Mouse (Mus musculus) stomach, postnatal 0 days (tissue): ENCODE results near the gene Sept9. TPM values are rescaled to one million over a fixed set of nuclear protein-coding genes. Genes with fewer than 3 reads are reported as not detected.

Experiments used
- ATAC-seq: fragments of 200-750 bp; cut with Nextera tagmentation; 2 replicates; pipeline ENCODE4 v1.8.0; 2017; ENCODE audit not compliant: low FRiP score, low TSS enrichment
- DNase-seq: peaks from one replicate; pipeline ENCODE4 v3.0.0-alpha.2; 2016; ENCODE audit warnings: low spot score
- H3K27ac ChIP-seq: fragments of 300-500 bp; sonication (generic); replicated peaks from 2 replicates; pipeline ENCODE4 v1.5.1; 2014; ENCODE audit warnings: mild to moderate bottlenecking, control low read depth
- H3K27me3 ChIP-seq: fragments of 300-500 bp; sonication (generic); 2 replicates; pipeline ENCODE4 v1.6.1; 2014; ENCODE audit warnings: low read length; ENCODE audit not compliant: control insufficient read depth, insufficient read depth
- H3K36me3 ChIP-seq: fragments of 300-500 bp; sonication (generic); 2 replicates; pipeline ENCODE4 v1.6.1; 2014; ENCODE audit warnings: low read length, mixed read lengths; ENCODE audit not compliant: control insufficient read depth, insufficient read depth
- H3K4me1 ChIP-seq: fragments of 300-500 bp; sonication (generic); replicated peaks from 2 replicates; pipeline ENCODE4 v1.6.1; 2014; ENCODE audit warnings: antibody characterized with exemption; ENCODE audit not compliant: control insufficient read depth, insufficient read depth
- H3K4me2 ChIP-seq: fragments of 300-500 bp; sonication (generic); replicated peaks from 2 replicates; pipeline ENCODE4 v1.6.1; 2014; ENCODE audit warnings: low read depth, mild to moderate bottlenecking, control low read depth, moderate library complexity
- H3K4me3 ChIP-seq: fragments of 300-500 bp; sonication (generic); 2 replicates; pipeline ENCODE4 v1.5.1; 2014; ENCODE audit warnings: low read depth, low read length, control low read depth
- H3K9ac ChIP-seq: fragments of 300-500 bp; sonication (generic); 2 replicates; pipeline ENCODE4 v1.6.1; 2014; ENCODE audit warnings: mild to moderate bottlenecking, low read length, control low read depth, mixed read lengths
- H3K9me3 ChIP-seq: fragments of 300-500 bp; sonication (generic); 2 replicates; pipeline ENCODE4 v1.6.1; 2016; ENCODE audit warnings: low read length; ENCODE audit not compliant: control insufficient read depth
- CTCF ChIP-seq: IDR thresholded peaks from 2 replicates; pipeline ENCODE4 v1.5.1; 2016; ENCODE audit warnings: antibody characterized with exemption, low read depth, mild to moderate bottlenecking, moderate library complexity
- EP300 ChIP-seq: optimal IDR thresholded peaks from 2 replicates; pipeline ENCODE3; 2016; ENCODE audit warnings: antibody characterized with exemption
- WGBS: fragments of 180-500 bp; shearing (Covaris S2); extraction: QIAGEN DNeasy Blood & Tissue Kit; methylation state at CpG from one replicate; pipeline ENCODE4 v1.1.7; 2014; 5-methylcytosine and 5-hydroxymethylcytosine counted together
- polyA plus RNA-seq: library from polyadenylated mRNA; unstranded; fragments of >200 nt; fragmentation: Nextera tagmentation; extraction: Ambion mirVana; gene quantifications from 2 replicates; pipeline ENCODE4 v1.2.1, GENCODE M21; 2015

Sept9 gene
- polyA plus RNA-seq, 1 experiment from 2014 or later = 42.9 TPM

DNA sequence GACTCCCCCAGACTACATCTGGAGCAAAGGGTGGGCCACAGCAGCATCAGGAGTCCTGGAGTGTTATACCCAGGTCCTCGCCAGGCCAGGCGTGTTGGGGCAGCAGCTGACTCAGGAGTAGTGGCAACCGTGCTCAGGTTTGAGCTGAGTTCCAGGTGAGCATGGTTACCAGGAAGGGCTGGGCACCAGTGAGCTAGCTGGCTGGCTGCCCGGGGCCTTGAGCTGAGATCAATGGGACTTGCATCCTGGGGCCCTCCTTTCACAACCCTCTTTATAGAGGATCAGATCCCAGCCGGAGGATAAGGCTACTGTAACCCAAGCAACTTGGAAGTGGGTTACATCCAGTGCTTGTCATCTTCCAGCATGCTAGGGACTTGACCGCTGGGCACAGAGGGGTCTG, 5.6 kb downstream of the Sept9 start:
- no peak overlapping the region; the same call in 1 of the 2 replicates for H3K4me2 ChIP-seq
- H3K9ac ChIP-seq = no peak overlapping the region
- H3K4me1 ChIP-seq = no peaks in the 10 kb centered on the region
- 53% methylated on average over 6 of the region's 6 CpGs for WGBS
- no peaks in the 10 kb centered on the region for H3K27me3 ChIP-seq
- peak overlapping the region; percentile 75 for H3K27ac ChIP-seq
- no peak overlapping the region for H3K4me3 ChIP-seq
- H3K9me3 ChIP-seq = no peaks in the 10 kb centered on the region
- TF ChIP-seq CTCF = no peak
- TF ChIP-seq EP300 = no peak
- DNase-seq (peak; percentile 88), ATAC-seq (peak; percentile 82)
- no peaks in the 10 kb centered on the region for H3K36me3 ChIP-seq

DNA sequence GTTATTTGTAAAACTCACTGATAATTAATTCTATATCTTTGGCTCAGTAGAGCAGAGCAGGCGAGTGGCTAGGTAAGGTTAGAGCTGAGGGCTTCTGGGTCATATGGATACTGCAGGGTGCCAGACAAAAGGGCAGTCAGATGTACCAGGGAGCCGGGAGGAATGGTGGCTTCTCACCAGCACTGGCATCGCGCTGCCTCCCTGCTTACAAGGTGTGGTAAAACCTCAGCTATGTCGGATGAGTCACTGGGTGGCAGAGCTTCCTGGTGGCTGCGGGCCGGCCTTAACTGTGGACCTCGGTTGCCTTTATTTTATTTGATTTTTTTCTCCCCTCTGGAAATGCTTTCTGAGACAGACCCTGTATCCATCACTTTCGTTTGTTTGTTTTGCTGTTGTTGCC, 6.0 kb downstream of the Sept9 start:
- peak overlapping the region; percentile 75 for H3K27ac ChIP-seq
- no peak for TF ChIP-seq CTCF
- TF ChIP-seq EP300 = no peak
- H3K4me1 ChIP-seq = no peaks in the 10 kb centered on the region
- ATAC-seq (peak; percentile 81), DNase-seq (peak; percentile 64)
- H3K4me2 ChIP-seq = no peak overlapping the region; the same call in 1 of the 2 replicates
- no peak overlapping the region for H3K9ac ChIP-seq
- H3K9me3 ChIP-seq = no peaks in the 10 kb centered on the region
- 58% methylated on average over 9 of the region's 9 CpGs for WGBS
- H3K36me3 ChIP-seq = no peaks in the 10 kb centered on the region
- H3K4me3 ChIP-seq = no peak overlapping the region
- no peaks in the 10 kb centered on the region for H3K27me3 ChIP-seq

DNA sequence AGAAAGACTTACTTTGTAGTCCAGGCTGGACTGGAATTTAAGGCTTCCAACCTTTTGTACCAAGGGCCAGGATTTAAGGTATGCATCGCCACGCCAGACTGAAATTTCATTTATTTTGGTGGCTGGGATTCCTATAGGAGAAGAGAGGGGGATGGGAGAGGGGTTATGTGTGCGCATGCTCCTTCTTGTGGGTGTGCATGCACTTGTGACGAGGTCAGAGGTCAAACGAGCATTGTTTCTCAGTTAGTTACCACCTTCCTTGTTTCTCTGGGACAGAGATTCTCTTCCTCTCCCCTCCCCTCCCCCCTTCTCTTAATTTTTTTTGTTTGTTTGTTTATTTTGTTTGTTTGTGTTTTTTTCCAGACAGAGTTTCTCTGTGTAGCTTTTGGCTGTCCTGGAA, 8.0 kb downstream of the Sept9 start:
- no peaks in the 10 kb centered on the region for H3K9me3 ChIP-seq
- no peak overlapping the region for H3K27ac ChIP-seq
- H3K36me3 ChIP-seq = no peaks in the 10 kb centered on the region
- WGBS = 81% methylated on average over 5 of the region's 5 CpGs
- ATAC-seq (no peak), DNase-seq (no peak)
- TF ChIP-seq CTCF (no peak), EP300 (no peak)
- H3K9ac ChIP-seq = no peak overlapping the region
- H3K4me3 ChIP-seq = no peak overlapping the region
- no peaks in the 10 kb centered on the region for H3K4me1 ChIP-seq
- no peak overlapping the region for H3K4me2 ChIP-seq
- H3K27me3 ChIP-seq = no peaks in the 10 kb centered on the region

GRCm38 (mm10) chr11:117208151-117208673, 8.8 kb downstream of the Sept9 start:
- Histone ChIP-seq H3K36me3 (no peaks in the 10 kb centered on the region), H3K27ac (no peak overlapping the region), H3K4me3 (no peak overlapping the region), H3K4me1 (no peaks in the 10 kb centered on the region), H3K9me3 (no peaks in the 10 kb centered on the region), H3K4me2 (no peak overlapping the region), H3K9ac (no peak overlapping the region), H3K27me3 (no peaks in the 10 kb centered on the region)
- DNase-seq = no peak
- WGBS = 69% methylated on average over 8 of the region's 8 CpGs
- TF ChIP-seq EP300 (no peak), CTCF (no peak)
- ATAC-seq = no peak

DNA sequence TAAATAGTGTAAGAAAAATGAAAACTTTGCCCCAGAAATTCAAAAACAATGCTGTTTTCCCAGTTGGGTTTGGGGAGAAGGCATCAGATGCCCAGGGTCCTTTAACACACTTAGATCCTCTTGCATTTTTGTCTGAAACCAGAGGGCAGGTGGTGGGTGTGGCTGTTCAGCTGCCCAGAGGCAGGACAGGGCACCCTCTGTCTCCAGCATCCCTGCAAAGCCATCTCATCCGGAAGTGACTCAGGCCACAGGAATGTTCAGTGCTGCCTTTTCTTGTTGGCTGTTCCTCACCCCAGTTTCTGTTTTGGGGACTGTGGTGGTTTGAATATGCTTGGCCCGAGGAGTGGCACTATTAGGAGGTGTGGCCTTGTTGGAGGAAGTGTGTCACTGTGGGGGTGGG, 17.3 kb downstream of the Sept9 start:
- H3K4me1 ChIP-seq = no peaks in the 10 kb centered on the region
- no peak overlapping the region for H3K27ac ChIP-seq
- no peaks in the 10 kb centered on the region for H3K36me3 ChIP-seq
- H3K4me2 ChIP-seq = no peak overlapping the region
- no peaks in the 10 kb centered on the region for H3K27me3 ChIP-seq
- DNase-seq (no peak), ATAC-seq (no peak)
- no peak overlapping the region for H3K9ac ChIP-seq
- no peaks in the 10 kb centered on the region for H3K9me3 ChIP-seq
- H3K4me3 ChIP-seq = no peak overlapping the region
- TF ChIP-seq EP300 = no peak
- no peak for TF ChIP-seq CTCF
- 58% methylated on average over 2 of the region's 2 CpGs for WGBS

- Histone ChIP-seq H3K27ac (no peak overlapping the region), H3K9ac (no peak overlapping the region), H3K27me3 (no peaks in the 10 kb centered on the region), H3K4me1 (no peaks in the 10 kb centered on the region), H3K36me3 (no peaks in the 10 kb centered on the region), H3K4me2 (no peak overlapping the region), H3K4me3 (no peak overlapping the region), H3K9me3 (no peaks in the 10 kb centered on the region)
- no peak for DNase-seq
- WGBS = 76% methylated on average over 6 of the region's 6 CpGs
- ATAC-seq = 0 out of 2 replicates have a peak, but pooled peaks have one; percentile 47
- TF ChIP-seq CTCF (no peak), EP300 (no peak)
These were observed 18.6 kb downstream of the Sept9 start for GRCm38 (mm10) chr11:117218070-117218469.
